20 mouse cellular contexts compared by ENCODE assay signal in the genomic region with DNA sequence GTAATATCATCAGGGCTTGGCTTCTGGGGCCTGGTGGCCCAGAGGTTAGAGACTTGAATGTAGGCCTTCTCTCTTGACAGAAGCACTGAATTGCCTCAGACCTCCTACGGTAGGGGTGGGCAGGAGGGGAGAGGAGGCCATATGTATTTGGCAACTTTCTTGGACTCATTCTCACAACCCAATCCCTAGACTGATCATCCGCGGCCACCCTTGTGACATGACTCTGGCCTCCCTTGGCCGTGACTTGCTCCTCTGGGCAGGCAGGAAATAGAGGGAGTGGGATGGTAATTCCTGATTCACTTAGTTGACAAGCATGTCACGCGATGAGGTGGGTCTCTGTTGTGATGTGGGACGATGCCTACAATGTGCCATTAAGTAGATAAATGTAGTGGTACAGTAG. TPM values are rescaled to one million over a fixed set of nuclear protein-coding genes. Genes with fewer than 3 reads are reported as not detected.
DNase-seq lines count a peak whose midpoint lies in the region; ATAC-seq lines count a peak whose summit lies in the region.
"Had no signal": no experiment of that assay in that cellular context is flagged by ENCODE, and none has a peak within 500 bp of the region (broad histone marks: within the 10 kb centered on the region; RNA-seq: fewer than 3 reads in every experiment).

No protein-coding gene starts in this region.

- peaks cover 83% of the 10 kb centered on the region for H3K4me1 ChIP-seq in forebrain, embryonic 10.5 days
- peaks cover 23% of the 10 kb centered on the region for H3K4me1 ChIP-seq in forebrain, embryonic 11.5 days (replicated peaks; ENCODE audit: control insufficient read depth, insufficient read depth, low read length)
- H3K4me1 ChIP-seq in heart, embryonic 15.5 days (replicated peaks), result peaks cover 50% of the 10 kb centered on the region
- H3K4me1 ChIP-seq in megakaryocyte, embryonic 14.5 days, result peaks cover 94% of the 10 kb centered on the region
- peaks cover 31% of the 10 kb centered on the region for H3K4me1 ChIP-seq in stomach, embryonic 16.5 days (ENCODE audit: control insufficient read depth, insufficient read depth, low read length)

- H3K27me3 ChIP-seq in forebrain, embryonic 10.5 days (ENCODE audit: poor library complexity, severe bottlenecking), result peaks cover 39% of the 10 kb centered on the region
- peaks cover 2% of the 10 kb centered on the region; the same call in 1 of the 2 replicates for H3K27me3 ChIP-seq in forebrain, embryonic 11.5 days (ENCODE audit: control insufficient read depth, insufficient read depth, low read length)
- H3K27me3 ChIP-seq in heart, embryonic 15.5 days, result no peaks in the 10 kb centered on the region
- H3K27me3 ChIP-seq in megakaryocyte, embryonic 14.5 days (replicated peaks), result no peaks in the 10 kb centered on the region
- no peaks in the 10 kb centered on the region for H3K27me3 ChIP-seq in stomach, embryonic 16.5 days (ENCODE audit: control insufficient read depth, insufficient read depth, low read length)
- H3K27me3 ChIP-seq: hindbrain, embryonic 15.5 days had no signal

- H3K36me3 ChIP-seq in forebrain, embryonic 10.5 days (replicated peaks), result peaks cover 19% of the 10 kb centered on the region; the same call in 1 of the 2 replicates
- H3K36me3 ChIP-seq in forebrain, embryonic 11.5 days (ENCODE audit: control insufficient read depth, insufficient read depth, low read length), result no peaks in the 10 kb centered on the region
- no peaks in the 10 kb centered on the region for H3K36me3 ChIP-seq in heart, embryonic 15.5 days
- peaks cover 53% of the 10 kb centered on the region for H3K36me3 ChIP-seq in megakaryocyte, embryonic 14.5 days (replicated peaks; ENCODE audit: low read length)
- no peaks in the 10 kb centered on the region for H3K36me3 ChIP-seq in stomach, embryonic 16.5 days (ENCODE audit: control insufficient read depth, insufficient read depth, low read length)
- H3K36me3 ChIP-seq: hindbrain, embryonic 15.5 days had no signal

- ATAC-seq in forebrain, embryonic 11.5 days (replicated peaks; ENCODE audit: low FRiP score), result no peak
- no peak for ATAC-seq in heart, embryonic 15.5 days (replicated peaks; ENCODE audit: insufficient number of reproducible peaks, insufficient read depth, low FRiP score, low read depth)
- no peak for ATAC-seq in megakaryocyte, adult 5-6 weeks (ENCODE audit: poor library complexity, severe bottlenecking)
- no peak for ATAC-seq in stomach, embryonic 16.5 days (ENCODE audit: insufficient read depth, low FRiP score)
- ATAC-seq: CD4-positive, CD25-positive, alpha-beta regulatory T cell, adult 4 months; midbrain, embryonic 13.5 days had no signal

- 91% methylated on average over 7 of the region's 7 CpGs for WGBS in forebrain, embryonic 10.5 days
- 95% methylated on average over 7 of the region's 7 CpGs for WGBS in forebrain, embryonic 11.5 days
- WGBS in heart, embryonic 15.5 days, result 86% methylated on average over 7 of the region's 7 CpGs
- WGBS in stomach, embryonic 16.5 days, result 87% methylated on average over 7 of the region's 7 CpGs

- H3K4me2 ChIP-seq in forebrain, embryonic 11.5 days (ENCODE audit: low read depth, low read length, severe bottlenecking), result no peak overlapping the region
- no peak overlapping the region for H3K4me2 ChIP-seq in heart, embryonic 15.5 days
- H3K4me2 ChIP-seq in stomach, embryonic 16.5 days (ENCODE audit: low read depth, low read length), result no peak overlapping the region
- H3K4me2 ChIP-seq: hindbrain, embryonic 15.5 days; liver, embryonic 11.5 days; lung, embryonic 14.5 days; midbrain, embryonic 13.5 days had no signal

- H3K4me3 ChIP-seq in forebrain, embryonic 10.5 days, result no peak overlapping the region
- H3K4me3 ChIP-seq in forebrain, embryonic 11.5 days (ENCODE audit: low read depth, low read length), result no peak overlapping the region
- no peak overlapping the region for H3K4me3 ChIP-seq in heart, embryonic 15.5 days
- H3K4me3 ChIP-seq in megakaryocyte, embryonic 14.5 days (replicated peaks), result peak overlapping the region; percentile 91
- no peak overlapping the region for H3K4me3 ChIP-seq in stomach, embryonic 16.5 days (replicated peaks; ENCODE audit: low read length)
- H3K4me3 ChIP-seq: hindbrain, embryonic 15.5 days; midbrain, embryonic 13.5 days had no signal

- H3K9ac ChIP-seq in forebrain, embryonic 11.5 days (ENCODE audit: low read length), result no peak overlapping the region
- peak overlapping the region; percentile 33; the same call in 1 of the 2 replicates for H3K9ac ChIP-seq in heart, embryonic 15.5 days
- H3K9ac ChIP-seq in stomach, embryonic 16.5 days (ENCODE audit: low read length), result no peak overlapping the region
- H3K9ac ChIP-seq: hindbrain, embryonic 15.5 days; midbrain, embryonic 13.5 days had no signal

- H3K27ac ChIP-seq in forebrain, embryonic 10.5 days, result peak overlapping the region; percentile 51; the same call in 1 of the 2 replicates
- H3K27ac ChIP-seq in forebrain, embryonic 11.5 days (ENCODE audit: low read depth, low read length), result no peak overlapping the region
- H3K27ac ChIP-seq in heart, embryonic 15.5 days, result peak overlapping the region; percentile 97
- peak overlapping the region; percentile 90 for H3K27ac ChIP-seq in stomach, embryonic 16.5 days (ENCODE audit: low read length)
- H3K27ac ChIP-seq: macrophage; midbrain, embryonic 13.5 days had no signal

- no peaks in the 10 kb centered on the region for H3K9me3 ChIP-seq in forebrain, embryonic 10.5 days
- no peaks in the 10 kb centered on the region for H3K9me3 ChIP-seq in forebrain, embryonic 11.5 days (ENCODE audit: control insufficient read depth, low read length)
- H3K9me3 ChIP-seq in heart, embryonic 15.5 days (replicated peaks), result no peaks in the 10 kb centered on the region
- H3K9me3 ChIP-seq in megakaryocyte, embryonic 14.5 days, result no peaks in the 10 kb centered on the region
- no peaks in the 10 kb centered on the region for H3K9me3 ChIP-seq in stomach, embryonic 16.5 days (replicated peaks; ENCODE audit: control insufficient read depth, low read length)
- H3K9me3 ChIP-seq: hindbrain, embryonic 15.5 days; midbrain, embryonic 13.5 days had no signal

- no peak for DNase-seq in forebrain, embryonic 10.5 days (ENCODE audit: extremely low spot score, low spot score)
- DNase-seq in forebrain, embryonic 11.5 days (ENCODE audit: low spot score), result no peak
- no peak for DNase-seq in heart, adult 18-20 months
- no peak for DNase-seq in cerebellum, adult 11 months
- DNase-seq: cerebellum, postnatal 14 days; kidney, adult 8-10 months; kidney, postnatal 36 days; layer of hippocampus, adult 9-11 months; lung, embryonic 14.5 days; right cerebral cortex, adult 18-20 months; thymus, adult 2 months had no signal

RNA-seq across cellular contexts. Expression of gene Mrps23, which starts 37.7 kb away (rescaled TPM):
- polyA plus RNA-seq in forebrain, embryonic 10.5 days (2016; fragmentation: Nextera tagmentation; extraction: Ambion mirVana), result 65.5 and 72.6 TPM in 2 replicates
- 70.8 and 71.7 TPM in 2 replicates for polyA plus RNA-seq in forebrain, embryonic 11.5 days (2014; fragmentation: Nextera tagmentation; extraction: Ambion mirVana)
- polyA plus RNA-seq in heart, embryonic 15.5 days (2015; fragmentation: Nextera tagmentation; extraction: Ambion mirVana), result 80.7 and 93.9 TPM in 2 replicates
- 100 to 1,000 TPM; 327 to 375 TPM for total RNA-seq in heart, adult 18-20 months (2021)
- 62.3 and 197 TPM in 2 replicates for polyA plus RNA-seq in megakaryocyte, embryonic 14.5 days (2012; ENCODE audit: insufficient read depth, low replicate concordance)
- 59.0 and 62.2 TPM in 2 replicates for total RNA-seq in megakaryocyte, adult 5-6 weeks (2015)
- 39.4 and 73.3 TPM in 2 replicates for total RNA-seq in megakaryocyte, adult 5-6 weeks (2017)
- 50.1 and 57.9 TPM in 2 replicates for polyA plus RNA-seq in stomach, embryonic 16.5 days (2015; fragmentation: Nextera tagmentation; extraction: Ambion mirVana)
